Mouse (Mus musculus) Muller cell, postnatal 12 days (primary cell): ENCODE data around the gene Xaf1.
A peak's percentile ranks its signal among the peaks of the same experiment; 100 is the strongest.

Experiments used
- DNase-seq: peaks from one replicate; pipeline ENCODE4 v3.0.0-alpha.2; 2015; ENCODE audit errors: inconsistent ontology term

The Xaf1 gene

GRCm38 (mm10) chr11:72301334-72301733, at the start of gene Xaf1:
Gene Xaf1 (plus strand): TSS chr11:72301629.
- peak; percentile 79 for DNase-seq

GRCm38 (mm10) chr11:72255629-72256028, 45.8 kb upstream of the Xaf1 start:
- DNase-seq, result no peak

- DNase-seq, result no peak
Measured at GRCm38 (mm10) chr11:72256441-72256840, 45.0 kb upstream of the Xaf1 start.

GRCm38 (mm10) chr11:72265483-72265882, 35.9 kb upstream of the Xaf1 start:
- peak; percentile 40 for DNase-seq

GRCm38 (mm10) chr11:72266207-72266959, 35.0 kb upstream of the Xaf1 start:
- DNase-seq, result peak; percentile 89

GRCm38 (mm10) chr11:72266960-72267560, 34.4 kb upstream of the Xaf1 start, which contains the start of gene Slc13a5:
Gene Slc13a5 (minus strand): TSS chr11:72267222.
- no peak for DNase-seq

- DNase-seq, result no peak
Measured at GRCm38 (mm10) chr11:72271761-72272160, 29.7 kb upstream of the Xaf1 start.

- no peak for DNase-seq
Measured at GRCm38 (mm10) chr11:72273341-72273740, 28.1 kb upstream of the Xaf1 start.

GRCm38 (mm10) chr11:72281143-72281851, 20.1 kb upstream of the Xaf1 start:
- DNase-seq, result no peak

- DNase-seq, result peak; percentile 88
Measured at GRCm38 (mm10) chr11:72281852-72282400, 19.5 kb upstream of the Xaf1 start.

GRCm38 (mm10) chr11:72283486-72284224, 17.8 kb upstream of the Xaf1 start:
- no peak for DNase-seq

- DNase-seq, result no peak
Measured at GRCm38 (mm10) chr11:72284532-72285182, 16.8 kb upstream of the Xaf1 start.

GRCm38 (mm10) chr11:72285971-72286480, 15.4 kb upstream of the Xaf1 start:
- peak; percentile 84 for DNase-seq

GRCm38 (mm10) chr11:72286651-72287050, 14.8 kb upstream of the Xaf1 start:
- no peak for DNase-seq

GRCm38 (mm10) chr11:72287126-72287525, 14.3 kb upstream of the Xaf1 start:
- DNase-seq, result no peak

GRCm38 (mm10) chr11:72287543-72287942, 13.9 kb upstream of the Xaf1 start:
- DNase-seq, result no peak

- DNase-seq, result no peak
Measured at GRCm38 (mm10) chr11:72293116-72293515, 8.3 kb upstream of the Xaf1 start.

- peak; percentile 77 for DNase-seq
Measured at GRCm38 (mm10) chr11:72302230-72302629, 801 bp downstream of the Xaf1 start.

- DNase-seq, result no peak
Measured at GRCm38 (mm10) chr11:72307461-72307860, 6.0 kb downstream of the Xaf1 start.

GRCm38 (mm10) chr11:72308982-72309381, 7.6 kb downstream of the Xaf1 start:
- no peak for DNase-seq

GRCm38 (mm10) chr11:72310491-72310890, 9.1 kb downstream of the Xaf1 start:
- DNase-seq, result no peak
